Mouse (Mus musculus) CD4-positive, CD25-positive, alpha-beta regulatory T cell, adult 4 months (primary cell): ENCODE measurements around the gene Gins1. TPM values are rescaled to one million over a fixed set of nuclear protein-coding genes. Genes with fewer than 3 reads are reported as not detected.
"Not testable (repeated sequence)": the region's sequence is repeated elsewhere in the genome, so short reads cannot be mapped to it uniquely, and the experiment has no call there.

Experiments used
- ATAC-seq: one replicate; pipeline ENCODE4 v1.8.0; 2017
- polyA plus RNA-seq, 2 experiments: library from polyadenylated mRNA; unstranded; fragments of 100-300 nt; shearing (Covaris generic); gene quantifications; one replicate each; pipeline ENCODE4 v1.2.1; 2017

Gins1 gene
- polyA plus RNA-seq, 2 experiments from 2014 or later = 5.5 to 6.9 TPM

- ATAC-seq = no peak
Measured at GRCm38 (mm10) chr2:150910295-150910881, 5.2 kb downstream of the Gins1 start.

GRCm38 (mm10) chr2:150914781-150915515, 9.7 kb downstream of the Gins1 start:
- peak; percentile 50 for ATAC-seq

DNA sequence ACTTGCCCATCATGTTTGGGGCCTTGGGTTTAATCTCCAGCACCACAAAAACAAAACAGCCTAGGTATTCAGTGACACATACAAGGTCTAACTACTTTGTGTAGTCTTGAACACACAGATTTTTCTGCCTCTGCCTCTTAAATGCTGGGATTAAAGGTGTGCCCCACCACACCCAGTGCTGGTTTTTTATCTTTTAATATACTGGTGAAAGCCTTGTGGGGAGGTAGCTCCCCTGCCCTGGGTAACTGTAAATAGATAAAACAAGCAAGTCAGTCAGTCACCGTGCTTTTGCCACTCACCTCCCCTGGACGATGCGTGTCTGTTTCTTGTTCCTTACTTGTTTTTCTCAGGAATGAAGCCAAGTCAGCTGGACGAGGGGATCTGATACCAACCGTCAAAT, 10.6 kb downstream of the Gins1 start:
- no peak for ATAC-seq

DNA sequence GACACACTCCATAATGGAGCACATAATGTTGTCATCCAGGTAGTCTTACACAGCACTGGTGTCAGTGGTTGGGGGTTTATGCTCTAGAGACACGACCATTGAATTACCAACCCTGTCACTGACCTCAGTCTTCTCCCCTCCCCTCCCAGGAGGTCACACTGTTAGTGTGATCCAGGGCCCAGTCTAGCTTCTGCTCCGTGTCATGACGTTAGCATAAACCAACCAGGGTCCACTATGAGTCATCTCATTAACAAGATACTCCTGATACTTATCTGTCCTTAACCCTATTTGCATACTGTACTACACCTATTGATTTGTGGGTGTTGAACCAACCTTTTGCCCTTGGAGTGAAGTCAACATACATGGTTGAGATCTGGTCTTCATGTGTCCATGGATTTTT, 13.5 kb downstream of the Gins1 start:
- ATAC-seq = peak; percentile 79

GRCm38 (mm10) chr2:150920543-150920942, 15.3 kb downstream of the Gins1 start:
- ATAC-seq = no peak

GRCm38 (mm10) chr2:150921697-150922096, 16.5 kb downstream of the Gins1 start:
- ATAC-seq = no peak

DNA sequence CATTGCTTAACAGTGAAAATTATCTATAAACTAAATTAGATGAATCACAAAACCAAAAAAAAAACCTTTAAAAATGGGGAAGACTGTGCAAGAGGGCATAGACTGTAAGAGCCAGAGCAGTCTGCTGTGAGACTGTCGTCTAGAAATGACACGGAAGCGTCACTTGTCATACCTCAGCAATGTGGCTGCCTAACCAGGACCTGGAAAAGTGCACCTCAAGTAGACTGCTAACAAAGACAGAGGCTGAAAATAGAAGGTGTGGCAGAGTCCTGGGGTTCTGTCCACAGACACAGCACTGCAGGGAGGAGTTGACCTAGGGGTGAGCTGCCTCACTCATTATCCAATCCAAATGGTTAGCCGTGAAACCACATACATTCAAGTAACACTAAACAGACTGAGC, 17.0 kb downstream of the Gins1 start:
- ATAC-seq = no peak

DNA sequence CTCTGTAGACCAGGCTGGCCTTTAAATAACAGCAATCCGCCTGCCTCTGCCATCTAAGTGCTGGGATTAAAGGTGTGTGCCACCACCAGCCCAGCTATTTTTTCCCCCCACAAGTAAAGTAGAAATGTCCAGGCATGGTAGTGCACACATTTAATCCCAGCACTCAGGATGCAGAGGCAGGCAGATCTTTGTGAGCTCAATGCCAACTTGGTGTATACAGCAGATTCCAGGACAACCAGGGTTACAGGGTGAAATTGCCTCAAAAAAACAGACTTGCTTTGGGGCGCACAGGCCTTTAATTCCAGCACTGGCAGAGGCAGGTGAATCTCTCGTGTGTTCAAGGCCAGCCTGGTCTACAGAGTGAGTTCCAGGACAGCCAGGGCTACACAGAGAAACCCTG, 17.8 kb downstream of the Gins1 start:
- no peak for ATAC-seq

DNA sequence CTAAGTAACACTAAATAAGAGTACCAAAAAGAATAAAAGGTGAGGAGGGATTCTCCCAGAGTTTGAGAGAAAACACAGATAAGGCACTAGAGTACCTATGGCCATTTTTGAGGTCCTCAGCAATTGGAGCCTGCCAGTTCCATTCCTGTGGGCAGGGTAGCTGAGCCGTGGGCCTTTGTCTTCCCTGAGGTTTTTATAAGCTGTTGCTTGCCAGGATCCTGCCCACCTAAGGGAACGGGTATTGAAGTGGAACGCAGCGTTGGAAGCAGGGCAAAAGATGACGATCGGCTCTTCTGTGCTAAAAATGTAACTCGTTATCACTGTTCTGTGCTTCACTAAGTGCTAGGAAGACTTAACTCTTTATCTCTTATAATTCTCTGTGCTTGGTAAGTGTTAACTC, 18.3 kb downstream of the Gins1 start:
- ATAC-seq = no peak

DNA sequence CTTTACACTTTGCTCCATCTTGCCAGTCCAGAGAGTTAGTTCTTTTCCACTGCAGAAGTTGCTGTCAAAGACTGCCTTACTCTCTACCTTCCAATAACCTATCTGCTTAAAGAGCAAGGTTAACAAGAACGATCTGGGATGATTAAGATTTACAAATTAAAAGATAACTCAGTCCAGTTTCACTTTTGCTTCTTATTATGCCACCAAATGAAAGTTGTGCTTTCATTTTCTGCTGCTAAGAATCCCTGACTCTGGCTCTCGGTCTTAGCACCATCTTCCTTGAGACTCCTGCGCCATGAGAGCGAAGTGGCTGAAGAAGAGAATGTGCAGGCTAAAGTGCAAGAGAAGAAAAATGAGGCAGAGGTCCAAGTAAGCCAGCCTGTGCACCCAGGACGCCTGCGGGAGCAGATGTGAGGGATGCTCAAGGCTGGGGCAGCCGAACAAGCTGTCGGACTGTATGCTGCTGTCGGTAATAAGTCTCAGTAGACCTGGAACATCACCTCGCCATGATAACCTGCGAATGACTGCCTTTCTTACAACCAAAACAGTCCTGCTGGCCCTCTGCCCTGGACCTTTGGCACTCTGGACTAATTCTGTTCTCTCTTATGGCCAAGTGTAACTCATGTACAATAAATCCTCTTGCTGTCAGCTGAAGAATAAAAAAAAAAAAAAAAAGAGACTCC, 22.0 kb downstream of the Gins1 start:
- ATAC-seq = peak; percentile 80

- ATAC-seq = no peak
Measured at GRCm38 (mm10) chr2:150929156-150929555, 24.0 kb downstream of the Gins1 start.

- ATAC-seq = no peak
Measured at GRCm38 (mm10) chr2:150930806-150931205, 25.6 kb downstream of the Gins1 start.

GRCm38 (mm10) chr2:150933482-150933881, 28.3 kb downstream of the Gins1 start:
- no peak for ATAC-seq

GRCm38 (mm10) chr2:150934659-150935058, 29.5 kb downstream of the Gins1 start:
- no peak for ATAC-seq

GRCm38 (mm10) chr2:150944017-150944416, 38.8 kb downstream of the Gins1 start:
- ATAC-seq = no peak

GRCm38 (mm10) chr2:150947341-150947740, 42.1 kb downstream of the Gins1 start:
- ATAC-seq = not testable (repeated sequence)

DNA sequence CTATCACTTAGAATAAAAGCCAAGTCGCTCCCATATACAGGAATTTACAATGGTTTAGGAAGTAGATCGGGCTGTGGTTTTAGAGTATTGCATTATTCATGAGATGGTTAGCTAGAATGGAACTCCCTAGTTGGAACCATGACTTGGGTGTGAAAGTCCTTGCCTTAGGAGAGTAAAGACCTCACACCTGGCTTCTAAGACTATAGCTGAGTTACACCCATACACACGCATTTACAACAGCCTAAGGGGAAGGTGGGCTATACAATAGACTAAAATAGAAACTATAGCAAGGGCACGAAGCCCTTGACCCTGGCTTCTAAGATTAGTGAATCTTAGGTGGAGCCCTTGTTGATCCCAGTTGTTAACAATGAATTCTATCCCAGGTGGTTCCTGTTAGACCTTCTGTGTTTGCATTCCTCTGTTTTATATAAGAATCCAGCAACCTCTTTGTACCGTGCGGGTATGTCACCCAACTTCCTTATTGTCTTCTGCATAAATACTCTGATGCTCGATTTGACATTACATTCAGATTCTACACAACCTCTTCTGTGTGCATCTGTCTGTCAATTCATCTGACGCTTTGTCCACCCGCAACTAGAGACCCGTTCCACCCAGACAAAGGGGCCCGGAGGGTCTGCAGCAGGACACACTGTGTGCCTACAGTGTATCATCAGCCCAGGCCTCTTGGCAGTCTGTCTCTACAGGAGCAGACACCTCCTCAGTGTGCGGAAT, 42.8 kb downstream of the Gins1 start:
- ATAC-seq = not testable (repeated sequence)

DNA sequence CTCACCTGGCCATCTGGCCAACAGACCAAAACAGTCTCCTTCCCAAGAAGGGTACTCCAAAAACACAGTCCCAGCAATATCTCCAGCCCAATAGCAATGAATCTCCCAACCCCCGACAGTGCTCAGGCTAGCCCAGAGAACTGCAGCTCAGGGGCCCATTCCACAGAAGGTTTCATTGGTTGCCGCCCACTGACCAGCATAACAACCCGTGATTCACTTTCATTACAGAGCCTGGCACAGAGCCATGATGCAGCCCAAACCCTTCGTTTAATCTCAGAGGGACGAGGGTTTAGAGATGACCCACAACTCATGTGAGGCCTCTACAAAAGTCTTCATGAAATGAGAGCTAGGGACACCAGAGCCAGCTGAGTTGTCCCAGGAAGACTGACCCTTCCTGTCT, 43.6 kb downstream of the Gins1 start:
- no peak for ATAC-seq

DNA sequence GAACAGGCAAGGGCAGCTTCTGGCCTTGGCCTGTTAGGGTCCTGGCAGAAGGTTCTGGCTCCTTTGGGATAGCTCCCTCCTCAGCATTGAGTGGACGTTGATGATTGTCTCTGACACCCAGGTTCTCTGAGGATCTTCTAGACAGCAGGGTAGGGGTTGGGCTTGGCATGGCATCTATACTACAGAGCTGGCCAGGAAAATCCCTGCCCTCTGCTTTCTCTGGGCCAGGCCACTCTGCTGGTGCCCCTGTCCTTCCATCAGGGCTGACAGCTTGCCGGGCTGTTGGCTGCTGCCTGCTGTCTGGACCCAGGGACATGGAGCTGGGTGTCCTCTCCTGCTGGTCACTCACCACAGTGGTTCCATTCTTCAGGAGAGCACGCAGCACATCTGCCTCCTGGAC, 44.5 kb downstream of the Gins1 start:
- no peak for ATAC-seq

GRCm38 (mm10) chr2:150950056-150950455, 44.9 kb downstream of the Gins1 start:
- ATAC-seq = no peak

DNA sequence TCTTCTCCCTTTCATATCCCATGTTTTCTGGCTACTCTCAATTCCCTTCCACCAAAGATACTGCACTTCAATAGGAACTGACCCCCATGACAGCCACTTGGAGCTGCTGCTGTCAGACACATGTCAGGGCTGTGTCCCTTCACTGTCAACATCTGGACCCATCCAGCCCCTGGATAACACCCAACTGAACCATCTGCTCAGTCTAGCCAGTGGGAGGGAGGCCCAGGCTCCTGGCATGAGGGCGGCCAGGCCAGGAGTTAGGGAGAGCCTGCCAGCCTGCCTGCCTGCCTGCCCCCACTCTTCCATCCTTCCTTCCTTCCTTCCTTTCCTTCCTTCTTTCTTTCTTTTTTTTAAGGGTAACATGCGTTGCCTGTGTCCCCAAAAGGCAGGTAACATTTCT, 46.0 kb downstream of the Gins1 start:
- no peak for ATAC-seq

GRCm38 (mm10) chr2:150955859-150956258, 50.7 kb downstream of the Gins1 start:
- ATAC-seq = no peak

- no peak for ATAC-seq
Measured at GRCm38 (mm10) chr2:150959521-150959920, 54.3 kb downstream of the Gins1 start.
